Mouse (Mus musculus) liver, embryonic 16.5 days (tissue): Measurements from ENCODE around the gene Gpr160. TPM values are rescaled to one million over a fixed set of nuclear protein-coding genes. Genes with fewer than 3 reads are reported as not detected.
"Not testable (repeated sequence)": the region's sequence is repeated elsewhere in the genome, so short reads cannot be mapped to it uniquely, and the experiment has no call there.

Source experiments
- ATAC-seq: fragments of 200-750 bp; cut with Nextera tagmentation; 2 replicates; pipeline ENCODE4 v1.8.0; 2017; ENCODE audit warnings: low read depth, mild to moderate bottlenecking, moderate number of reproducible peaks, moderate library complexity
- H3K27ac ChIP-seq: fragments of 300-500 bp; sonication (generic); 2 replicates; pipeline ENCODE4 v1.5.1; 2014; ENCODE audit warnings: mild to moderate bottlenecking, low read length
- H3K27me3 ChIP-seq: fragments of 300-500 bp; sonication (generic); 2 replicates; pipeline ENCODE4 v1.6.1; 2014; ENCODE audit warnings: low read depth, low read length, mixed read lengths; ENCODE audit not compliant: control insufficient read depth, insufficient read depth
- H3K36me3 ChIP-seq: fragments of 300-500 bp; sonication (generic); 2 replicates; pipeline ENCODE4 v1.6.1; 2014; ENCODE audit warnings: mild to moderate bottlenecking; ENCODE audit not compliant: control insufficient read depth, insufficient read depth
- H3K4me1 ChIP-seq: fragments of 300-500 bp; sonication (generic); 2 replicates; pipeline ENCODE4 v1.6.1; 2014; ENCODE audit warnings: low read depth, low read length, mixed read lengths; ENCODE audit not compliant: control insufficient read depth
- H3K4me2 ChIP-seq: fragments of 300-500 bp; sonication (generic); 2 replicates; pipeline ENCODE4 v1.6.1; 2014; ENCODE audit warnings: low read depth, low read length, mixed read lengths
- H3K4me3 ChIP-seq: fragments of 300-500 bp; sonication (generic); 2 replicates; pipeline ENCODE4 v1.5.1; 2014; ENCODE audit warnings: low read depth, mild to moderate bottlenecking, low read length
- H3K9ac ChIP-seq: fragments of 300-500 bp; sonication (generic); 2 replicates; pipeline ENCODE4 v1.6.1; 2014; ENCODE audit warnings: low read depth, low read length
- H3K9me3 ChIP-seq: fragments of 300-500 bp; sonication (generic); replicated peaks from 2 replicates; pipeline ENCODE4 v1.6.1; 2016; ENCODE audit warnings: low read length; ENCODE audit not compliant: control insufficient read depth
- WGBS: fragments of 180-500 bp; shearing (Covaris S2); extraction: QIAGEN DNeasy Blood & Tissue Kit; methylation state at CpG from one replicate; pipeline ENCODE4 v1.1.7; 2014; ENCODE audit not compliant: insufficient replicate concordance; 5-methylcytosine and 5-hydroxymethylcytosine counted together
- polyA plus RNA-seq: library from polyadenylated mRNA; unstranded; fragments of >200 nt; fragmentation: Nextera tagmentation; extraction: Ambion mirVana; gene quantifications from 2 replicates; pipeline ENCODE4 v1.2.1, GENCODE M21; 2015

Gene Gpr160
- polyA plus RNA-seq, 1 experiment from 2014 or later: 4.5 TPM

GRCm38 (mm10) chr3:30847413-30847812, 8.3 kb upstream of the Gpr160 start:
- Histone ChIP-seq H3K27ac (no peak overlapping the region), H3K9ac (no peak overlapping the region), H3K4me2 (no peak overlapping the region), H3K4me1 (no peaks in the 10 kb centered on the region), H3K36me3 (no peaks in the 10 kb centered on the region), H3K9me3 (no peaks in the 10 kb centered on the region), H3K27me3 (no peaks in the 10 kb centered on the region), H3K4me3 (no peak overlapping the region)
- 35% methylated on average over 1 of the region's 1 CpGs for WGBS
- no peak for ATAC-seq

- Histone ChIP-seq H3K9ac (no peak overlapping the region), H3K4me1 (peaks cover 4% of the 10 kb centered on the region), H3K36me3 (no peaks in the 10 kb centered on the region), H3K9me3 (no peaks in the 10 kb centered on the region), H3K27me3 (peaks cover 7% of the 10 kb centered on the region), H3K27ac (no peak overlapping the region), H3K4me2 (no peak overlapping the region), H3K4me3 (no peak overlapping the region)
- ATAC-seq: no peak
- WGBS: 43% methylated on average over 6 of the region's 6 CpGs
Observed at GRCm38 (mm10) chr3:30851422-30851821, 4.3 kb upstream of the Gpr160 start.

- Histone ChIP-seq H3K9ac (no peak overlapping the region), H3K4me1 (peaks cover 4% of the 10 kb centered on the region), H3K4me3 (no peak overlapping the region), H3K27ac (no peak overlapping the region), H3K36me3 (no peaks in the 10 kb centered on the region), H3K9me3 (no peaks in the 10 kb centered on the region), H3K4me2 (no peak overlapping the region), H3K27me3 (peaks cover 11% of the 10 kb centered on the region)
- ATAC-seq: no peak
- 62% methylated on average over 5 of the region's 5 CpGs for WGBS
Observed at GRCm38 (mm10) chr3:30853596-30853995, 2.2 kb upstream of the Gpr160 start.

DNA sequence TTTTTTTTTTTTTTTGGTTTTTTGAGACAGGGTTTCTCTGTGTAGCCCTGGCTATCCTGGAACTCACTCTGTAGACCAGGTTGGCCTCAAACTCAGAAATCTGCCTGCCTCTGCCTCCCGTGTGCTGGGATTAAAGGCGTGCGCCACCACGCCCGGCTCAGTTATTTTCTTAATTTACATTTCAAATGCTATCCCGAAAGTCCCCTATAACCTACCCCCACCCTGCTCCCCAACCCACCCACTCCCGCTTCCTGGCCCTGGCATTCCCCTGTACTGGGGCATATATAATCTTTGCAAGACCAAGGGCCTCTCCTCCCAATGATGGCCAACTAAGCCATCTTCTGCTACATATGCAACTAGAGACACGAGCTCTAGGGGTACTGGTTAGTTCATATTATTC, 3.8 kb downstream of the Gpr160 start:
- not testable (repeated sequence) for H3K9me3 ChIP-seq, H3K36me3 ChIP-seq, H3K9ac ChIP-seq, H3K4me2 ChIP-seq, ATAC-seq, H3K27ac ChIP-seq, H3K4me3 ChIP-seq, H3K4me1 ChIP-seq
- peaks cover 11% of the 10 kb centered on the region for H3K27me3 ChIP-seq
- WGBS: 80% methylated on average over 8 of the region's 8 CpGs

DNA sequence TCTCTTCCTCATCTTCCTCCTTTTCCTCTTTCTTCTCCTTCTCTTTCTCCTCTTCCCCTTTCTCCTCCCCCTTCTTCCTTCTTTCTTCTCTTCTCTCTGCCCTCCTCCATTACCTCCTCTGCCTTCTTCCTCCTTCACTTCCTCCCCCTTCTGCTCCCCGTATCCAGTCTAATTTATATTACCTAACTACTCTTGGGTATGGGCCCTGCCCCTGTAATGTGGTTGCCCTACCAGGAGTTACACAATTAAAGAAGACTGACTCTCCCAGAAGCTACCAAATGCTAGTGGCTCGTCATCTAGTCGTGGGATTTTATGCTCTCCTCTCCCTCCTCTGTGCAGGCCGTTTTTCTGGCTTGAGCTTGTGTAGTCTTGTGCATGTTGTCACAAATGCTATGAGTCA, 5.0 kb downstream of the Gpr160 start:
- no peaks in the 10 kb centered on the region for H3K36me3 ChIP-seq
- no peak for ATAC-seq
- H3K4me2 ChIP-seq: no peak overlapping the region
- H3K4me3 ChIP-seq: no peak overlapping the region
- no peak overlapping the region for H3K9ac ChIP-seq
- peaks cover 11% of the 10 kb centered on the region for H3K27me3 ChIP-seq
- WGBS: 39% methylated on average over 4 of the region's 4 CpGs
- H3K27ac ChIP-seq: no peak overlapping the region
- peaks cover 1% of the 10 kb centered on the region for H3K4me1 ChIP-seq
- H3K9me3 ChIP-seq: no peaks in the 10 kb centered on the region

DNA sequence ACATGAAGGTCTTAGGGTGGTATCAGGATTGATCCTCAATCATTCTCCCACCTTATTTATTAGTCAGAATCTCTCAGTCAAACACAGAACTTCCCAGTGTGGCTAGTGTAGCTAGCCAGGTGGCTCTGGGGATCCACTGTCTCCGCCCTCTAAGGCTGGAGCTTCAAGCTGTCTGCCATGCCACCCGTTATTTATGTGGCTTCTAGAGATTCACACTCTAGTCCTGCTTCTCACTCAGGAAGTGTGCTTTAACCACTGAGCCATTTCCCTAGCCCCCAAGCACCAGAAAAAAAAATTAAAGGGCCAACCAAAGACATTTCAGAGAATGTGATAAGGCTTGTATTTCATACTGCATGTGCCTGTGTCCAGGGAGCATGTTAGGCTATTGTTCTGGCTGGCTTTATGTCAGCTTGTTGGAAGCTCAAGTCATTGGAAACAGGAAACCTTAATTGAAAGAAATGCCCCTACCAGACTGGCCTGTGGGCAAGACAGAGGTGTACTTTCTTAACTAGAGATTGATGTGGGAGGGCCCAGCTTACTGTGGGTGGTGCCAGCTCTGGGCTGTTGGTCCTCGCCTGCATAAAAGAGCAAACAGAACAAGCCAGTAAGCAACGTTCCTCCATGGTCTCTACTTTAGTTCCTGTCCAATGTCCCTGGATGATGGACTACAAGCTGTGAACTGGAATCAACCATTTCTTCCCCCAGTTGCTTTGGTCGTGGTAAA, 8.1 kb downstream of the Gpr160 start:
- no peak for ATAC-seq
- Histone ChIP-seq H3K27me3 (no peaks in the 10 kb centered on the region), H3K27ac (no peak overlapping the region), H3K4me1 (no peaks in the 10 kb centered on the region), H3K4me2 (no peak overlapping the region), H3K9ac (no peak overlapping the region), H3K9me3 (no peaks in the 10 kb centered on the region), H3K4me3 (no peak overlapping the region), H3K36me3 (no peaks in the 10 kb centered on the region)
- WGBS: 30% methylated on average over 5 of the region's 5 CpGs

DNA sequence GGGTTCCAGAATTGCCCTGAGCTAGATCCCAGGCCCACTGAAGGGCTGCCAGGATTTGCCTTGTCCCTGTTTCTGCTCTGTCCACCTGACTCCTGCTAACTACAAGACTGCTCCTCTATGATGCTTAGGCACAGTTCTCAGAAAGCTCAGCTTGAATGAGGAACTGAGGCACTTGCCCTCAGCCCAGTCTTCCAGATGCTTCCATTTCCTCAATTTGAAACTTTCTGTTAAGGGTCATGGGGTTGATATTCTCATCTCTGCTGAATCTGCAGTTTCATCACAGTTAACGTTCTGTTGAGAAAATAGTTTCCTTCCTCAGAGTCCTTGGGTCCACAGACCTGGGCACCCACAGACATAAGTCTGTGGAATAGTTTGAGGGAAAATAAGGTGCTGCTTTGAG, 8.9 kb downstream of the Gpr160 start:
- Histone ChIP-seq H3K27ac (peak overlapping the region; percentile 21; the same call in 1 of the 2 replicates), H3K9me3 (no peaks in the 10 kb centered on the region), H3K4me1 (no peaks in the 10 kb centered on the region), H3K36me3 (no peaks in the 10 kb centered on the region), H3K4me3 (no peak overlapping the region), H3K9ac (no peak overlapping the region), H3K4me2 (no peak overlapping the region), H3K27me3 (no peaks in the 10 kb centered on the region)
- peak; percentile 32; the same call in 1 of the 2 replicates for ATAC-seq
- WGBS: 15% methylated on average over 1 of the region's 1 CpGs

- Histone ChIP-seq H3K4me3 (no peak overlapping the region), H3K27ac (no peak overlapping the region), H3K9me3 (no peaks in the 10 kb centered on the region), H3K4me1 (no peaks in the 10 kb centered on the region), H3K27me3 (no peaks in the 10 kb centered on the region), H3K36me3 (no peaks in the 10 kb centered on the region), H3K9ac (no peak overlapping the region), H3K4me2 (no peak overlapping the region)
- WGBS: 77% methylated on average over 5 of the region's 5 CpGs
- ATAC-seq: no peak
Observed at GRCm38 (mm10) chr3:30868176-30868575, 12.4 kb downstream of the Gpr160 start.

DNA sequence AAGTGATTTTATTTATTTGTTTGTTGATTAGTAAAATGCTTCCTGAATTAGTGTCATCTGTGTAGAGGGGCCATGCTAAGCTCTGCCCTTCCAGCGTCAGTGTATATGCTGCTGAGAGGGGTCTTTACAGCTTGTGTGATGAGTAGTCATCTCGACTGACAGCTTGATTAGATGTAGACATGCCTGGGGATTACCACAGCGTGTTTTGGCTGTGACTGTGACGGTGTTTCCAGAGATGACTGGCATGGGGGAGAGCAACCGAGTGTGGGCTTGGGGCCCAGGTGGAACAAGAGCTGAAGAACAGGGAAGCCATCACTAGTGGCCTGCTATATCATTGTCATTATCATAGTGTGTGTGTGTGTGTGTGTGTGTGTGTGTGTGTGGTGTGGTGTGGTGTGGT, 12.9 kb downstream of the Gpr160 start:
- Histone ChIP-seq H3K27me3 (no peaks in the 10 kb centered on the region), H3K9me3 (no peaks in the 10 kb centered on the region), H3K9ac (no peak overlapping the region), H3K27ac (no peak overlapping the region), H3K36me3 (no peaks in the 10 kb centered on the region), H3K4me2 (no peak overlapping the region), H3K4me1 (no peaks in the 10 kb centered on the region), H3K4me3 (no peak overlapping the region)
- WGBS: 51% methylated on average over 5 of the region's 5 CpGs
- ATAC-seq: no peak
